Mouse (Mus musculus) lung, adult 18-20 months (tissue): Measurements from ENCODE around the gene Ubc.
"Not testable (repeated sequence)": the region's sequence is repeated elsewhere in the genome, so short reads cannot be mapped to it uniquely, and the experiment has no call there.

Experiments
- DNase-seq, 2 experiments: peaks; one replicate each; pipeline ENCODE4 v3.0.0; 2022; ENCODE audit warnings: mixed read lengths in 2 of 2

The Ubc gene

DNA sequence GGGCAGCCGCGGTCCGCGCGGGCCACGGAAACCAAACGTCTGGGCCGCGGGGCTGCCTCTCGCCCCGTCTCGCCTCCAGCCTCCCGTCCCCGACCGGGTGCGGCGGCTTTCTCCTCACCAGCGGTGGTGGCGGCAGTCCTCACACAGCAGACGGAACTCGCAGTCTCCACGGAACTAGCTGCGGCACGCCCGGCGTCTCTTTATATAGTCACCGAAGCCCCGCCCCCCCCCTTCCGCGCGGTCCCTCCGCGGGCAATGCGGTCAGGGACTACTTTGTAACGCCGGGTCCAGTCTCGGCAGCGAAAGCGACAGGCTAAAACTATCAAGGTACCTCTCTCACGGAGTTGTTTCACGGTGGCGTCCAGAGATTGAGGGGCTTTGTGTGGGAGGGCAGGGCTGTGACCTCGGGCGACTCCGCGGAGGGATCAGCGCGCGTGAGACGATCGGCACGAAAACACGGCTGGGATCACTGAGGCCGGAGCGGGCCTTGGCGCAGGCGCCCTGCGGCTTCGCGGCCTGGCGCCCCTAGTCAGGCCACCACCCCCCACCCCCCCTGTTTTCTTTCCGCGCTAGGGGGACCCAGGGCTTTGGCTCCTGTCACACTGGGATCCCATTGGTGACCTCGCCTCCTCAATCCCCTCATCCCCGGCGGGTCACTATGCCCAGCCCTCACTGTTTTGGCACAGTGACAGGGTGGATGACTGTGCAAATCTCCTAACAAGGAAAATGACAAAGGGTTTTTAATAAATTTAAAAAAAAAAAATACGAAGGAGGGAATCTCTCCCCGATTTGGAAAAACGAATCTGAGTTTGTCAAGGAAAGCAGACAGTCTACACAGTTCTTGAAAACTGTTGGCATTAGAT is at the start of gene Ubc:
Gene Ubc, minus strand, starts transcription at position 624 of the 863 bp plus-strand sequence.
- peak; percentile 94 to 96 for DNase-seq

DNA sequence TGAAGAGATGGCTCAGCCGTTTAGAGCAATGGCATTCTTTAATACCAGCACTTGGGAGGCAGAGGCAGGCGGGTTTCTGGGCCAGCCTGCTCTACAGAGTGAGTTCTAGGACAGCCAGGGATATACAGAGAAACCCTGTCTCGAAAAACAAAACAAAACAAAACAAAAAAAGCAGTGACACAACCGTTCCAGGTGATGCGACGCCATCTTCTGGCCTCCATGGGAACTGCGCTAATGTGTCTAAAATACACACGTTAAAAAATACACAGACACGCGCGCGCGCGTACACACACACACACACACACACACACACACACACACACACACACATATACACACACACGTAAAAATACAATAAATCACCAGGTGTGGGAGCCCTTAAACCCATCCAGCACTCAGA is 44.3 kb upstream of the Ubc start:
- DNase-seq = not testable (repeated sequence)

DNA sequence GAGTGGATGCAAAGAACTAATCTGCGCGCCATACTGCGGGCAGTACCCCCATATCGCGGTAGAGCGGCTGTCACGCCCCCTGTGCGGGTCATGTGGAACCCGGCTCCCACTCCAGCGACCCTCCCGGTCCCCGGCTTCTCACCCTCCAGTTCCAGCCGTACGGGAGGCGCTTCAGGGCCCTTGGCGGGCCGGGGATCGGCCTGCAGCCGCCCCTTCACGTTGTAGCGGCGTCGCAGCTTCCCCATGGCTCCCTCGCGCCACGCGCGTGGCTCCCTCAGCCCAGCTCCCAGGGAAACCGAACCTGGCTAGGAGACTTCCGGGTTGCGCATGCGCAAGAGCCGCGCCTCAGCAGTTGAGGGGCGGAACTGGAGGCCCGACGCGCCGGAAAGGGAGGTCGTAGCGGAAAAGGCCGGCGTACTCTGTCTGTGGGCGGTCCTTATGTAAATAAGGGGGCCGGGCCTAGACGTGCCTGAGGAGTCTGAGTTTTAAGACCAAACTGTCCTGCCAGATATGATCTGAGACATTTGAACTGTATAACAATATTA is 43.9 kb upstream of the Ubc start, which contains the start of gene Dhx37:
Gene Dhx37, minus strand, starts transcription at position 329 of the 545 bp plus-strand sequence.
- peak; percentile 93 to 96 for DNase-seq

DNA sequence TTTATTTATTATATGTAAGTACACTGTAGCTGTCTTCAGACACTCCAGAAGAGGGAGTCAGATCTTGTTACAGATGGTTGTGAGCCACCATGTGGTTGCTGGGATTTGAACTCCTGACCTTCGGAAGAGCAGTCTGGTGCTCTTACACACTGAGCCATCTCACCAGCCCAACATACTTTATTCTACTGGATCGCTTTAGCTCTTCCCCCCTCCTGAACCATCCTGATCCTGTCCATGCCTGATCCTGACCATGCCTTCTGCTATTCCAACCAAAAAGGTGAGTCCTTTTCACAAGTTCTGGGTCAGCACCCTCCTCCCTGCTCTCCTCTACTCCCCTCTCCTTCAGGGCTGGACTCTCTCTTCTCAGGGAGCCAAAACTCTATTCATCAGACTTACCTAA is 42.3 kb upstream of the Ubc start:
- not testable (repeated sequence) for DNase-seq

DNA sequence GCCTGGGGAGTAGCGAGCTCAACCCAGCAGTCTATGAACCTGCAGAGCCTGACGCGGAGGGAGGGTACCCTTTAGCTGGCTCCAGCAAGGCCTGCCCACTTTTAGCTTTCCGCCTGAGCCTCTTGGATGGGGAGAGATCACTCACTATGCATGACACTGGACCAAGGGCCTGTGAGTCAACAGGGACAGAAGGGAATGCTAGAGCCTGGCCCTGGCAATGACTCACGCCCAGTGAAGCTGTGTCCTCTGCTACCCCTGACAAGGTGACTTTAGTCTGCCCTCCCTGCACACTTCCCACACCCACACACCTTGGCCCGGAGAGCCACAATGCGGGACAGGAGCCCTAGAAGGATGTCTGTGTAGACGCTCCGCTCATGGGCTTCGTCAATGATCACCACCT is 36.3 kb upstream of the Ubc start:
- no peak for DNase-seq

DNA sequence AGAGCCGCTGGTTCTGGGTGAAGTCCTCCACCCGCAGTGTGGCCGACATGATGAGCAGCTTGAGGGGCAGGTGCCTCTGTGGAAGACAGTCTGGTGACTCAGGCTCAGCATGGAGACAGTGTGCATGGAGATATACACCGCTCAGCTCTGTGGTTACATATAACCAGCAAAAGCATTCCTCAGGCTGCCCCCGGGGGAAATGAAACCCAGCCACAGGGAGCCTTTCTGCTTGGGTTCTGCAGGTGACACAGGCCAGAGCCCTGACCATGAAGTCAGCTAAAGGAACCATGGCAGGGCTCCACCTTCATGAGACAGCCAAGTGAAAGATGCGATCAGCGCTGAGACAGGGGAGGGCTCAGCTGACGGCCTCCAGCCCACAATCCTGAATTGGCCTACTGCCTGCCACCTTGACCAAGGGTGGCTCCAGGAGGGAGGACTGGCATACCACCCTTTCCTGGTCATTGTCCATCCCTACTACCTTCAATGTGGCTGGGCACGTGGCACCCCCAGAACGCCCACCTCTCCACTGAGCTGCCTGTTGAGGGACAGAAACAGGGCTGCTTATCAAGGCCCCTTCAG is 35.8 kb upstream of the Ubc start:
- no peak for DNase-seq

DNA sequence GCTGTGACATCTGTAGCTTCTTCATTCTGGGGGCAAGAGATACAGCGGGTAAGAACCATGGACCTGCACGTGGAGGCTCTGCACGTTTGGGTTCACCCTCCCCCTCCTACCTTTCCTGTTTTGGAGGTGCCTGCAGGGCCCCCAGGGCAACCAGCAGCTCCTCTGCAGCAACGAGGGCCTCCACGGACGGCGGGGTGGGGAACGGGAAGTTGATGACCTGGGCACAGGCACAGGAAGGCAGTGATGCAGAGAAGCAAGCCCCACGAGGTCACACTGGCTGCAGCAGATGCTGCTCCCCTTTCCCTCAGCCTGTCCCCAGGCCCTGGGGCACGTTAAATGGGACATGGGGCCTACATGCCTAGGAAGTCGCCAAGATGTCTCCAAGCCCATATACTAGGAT is 29.1 kb upstream of the Ubc start:
- DNase-seq = no peak

DNA sequence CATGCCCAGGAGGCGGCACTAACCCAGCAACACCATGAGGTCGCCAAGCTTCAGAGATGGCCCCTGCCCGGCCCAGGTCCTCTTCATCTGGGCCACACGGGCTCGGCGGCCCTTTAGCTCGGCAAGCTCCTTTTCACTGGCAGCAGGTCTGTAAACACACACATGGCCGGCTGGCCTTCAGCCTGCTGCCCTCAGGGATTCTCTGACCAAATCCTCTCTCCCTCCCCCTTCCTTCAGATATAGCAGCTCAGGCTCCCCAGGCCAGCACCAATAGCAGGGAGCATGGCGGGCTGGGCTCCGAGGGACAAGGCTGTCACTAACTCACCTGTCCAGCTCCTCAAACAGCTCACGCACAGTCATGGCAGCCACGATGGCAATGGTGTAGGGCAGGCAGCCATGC is 28.6 kb upstream of the Ubc start:
- DNase-seq = no peak

DNA sequence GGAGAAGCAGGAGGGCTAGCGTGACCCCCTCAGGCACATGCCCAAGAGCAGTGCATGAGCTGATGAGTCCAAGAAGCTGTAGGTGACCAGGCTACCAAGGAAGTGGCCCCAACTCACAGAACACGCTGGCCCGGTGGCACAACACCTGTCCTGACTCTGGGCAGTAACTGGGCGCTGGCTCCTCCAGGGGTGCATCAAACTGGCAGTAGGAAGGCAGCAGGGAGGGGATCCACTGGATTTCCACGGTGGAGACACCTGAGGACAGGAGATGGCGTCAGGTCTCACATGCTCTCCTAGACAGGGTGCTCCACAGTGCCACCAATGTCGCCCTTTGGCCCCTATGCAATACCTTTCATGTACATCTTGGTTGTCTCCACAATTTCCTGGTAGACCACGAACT is 26.2 kb upstream of the Ubc start:
- DNase-seq = no peak

DNA sequence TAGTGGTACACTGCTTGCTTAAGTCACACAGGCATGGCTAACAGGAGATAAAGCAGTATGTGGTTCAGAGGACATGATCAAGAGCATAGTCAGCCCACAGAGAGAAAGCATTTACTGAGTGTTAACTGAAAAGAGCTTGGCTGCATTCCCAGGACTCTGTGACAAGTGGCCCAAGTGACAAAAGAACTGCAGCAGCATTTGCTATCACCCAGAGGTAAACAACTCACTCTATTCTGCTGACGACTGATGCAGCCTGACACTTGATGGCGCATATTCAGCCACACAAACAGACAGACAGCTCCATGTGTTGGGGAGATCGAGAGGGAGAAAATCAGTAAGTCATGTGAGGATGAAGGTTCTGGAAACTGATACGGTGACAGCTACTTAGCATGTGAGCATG is 23.8 kb upstream of the Ubc start:
- DNase-seq = no peak

DNA sequence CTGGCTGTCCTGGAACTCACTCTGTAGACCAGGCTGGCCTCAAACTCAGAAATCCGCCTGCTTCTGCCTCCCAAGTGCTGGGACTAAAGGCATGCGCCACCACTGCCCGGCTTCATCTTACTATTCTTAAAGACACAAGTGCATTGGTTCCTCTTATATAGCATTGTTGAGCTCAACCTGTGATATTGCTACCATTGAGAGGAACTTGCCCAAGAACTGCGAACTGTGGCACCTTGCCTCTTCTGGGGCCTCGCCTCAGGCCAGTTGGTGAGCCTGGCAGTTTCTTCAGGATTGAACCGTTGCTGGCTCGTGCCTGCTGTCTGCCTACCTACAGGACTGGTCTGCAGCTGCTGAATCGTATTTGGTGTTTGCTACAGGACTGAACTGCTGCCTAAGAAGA is 22.5 kb upstream of the Ubc start:
- not testable (repeated sequence) for DNase-seq

DNA sequence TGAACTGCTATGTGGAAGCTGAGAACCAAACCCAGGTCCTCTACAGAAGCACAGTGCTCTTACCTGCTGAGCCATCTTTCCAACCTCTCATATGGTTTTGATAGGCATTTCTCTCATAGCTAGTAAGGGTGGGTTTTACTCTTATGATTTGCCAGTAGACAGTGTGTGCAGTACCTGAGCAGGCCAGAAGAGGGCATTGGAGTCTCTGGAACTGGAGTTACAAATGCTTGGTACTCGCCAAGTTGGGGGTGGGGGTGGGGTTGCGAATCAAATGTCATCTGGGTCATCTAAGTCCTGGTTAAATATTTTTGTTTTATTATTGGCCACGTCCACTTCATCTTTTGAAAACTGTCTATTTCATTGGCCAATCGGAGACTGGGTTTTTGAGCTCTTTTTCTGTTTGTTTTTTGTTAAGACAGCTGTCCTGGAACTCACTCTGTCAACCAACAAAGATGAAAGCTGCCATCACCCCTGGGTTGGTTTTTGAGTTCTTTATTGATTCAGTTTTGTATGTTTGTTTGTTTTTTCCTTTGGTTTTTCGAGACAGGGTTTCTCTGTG is 22.0 kb upstream of the Ubc start:
- peak in 1 of 2 experiments; percentile 64 for DNase-seq

DNA sequence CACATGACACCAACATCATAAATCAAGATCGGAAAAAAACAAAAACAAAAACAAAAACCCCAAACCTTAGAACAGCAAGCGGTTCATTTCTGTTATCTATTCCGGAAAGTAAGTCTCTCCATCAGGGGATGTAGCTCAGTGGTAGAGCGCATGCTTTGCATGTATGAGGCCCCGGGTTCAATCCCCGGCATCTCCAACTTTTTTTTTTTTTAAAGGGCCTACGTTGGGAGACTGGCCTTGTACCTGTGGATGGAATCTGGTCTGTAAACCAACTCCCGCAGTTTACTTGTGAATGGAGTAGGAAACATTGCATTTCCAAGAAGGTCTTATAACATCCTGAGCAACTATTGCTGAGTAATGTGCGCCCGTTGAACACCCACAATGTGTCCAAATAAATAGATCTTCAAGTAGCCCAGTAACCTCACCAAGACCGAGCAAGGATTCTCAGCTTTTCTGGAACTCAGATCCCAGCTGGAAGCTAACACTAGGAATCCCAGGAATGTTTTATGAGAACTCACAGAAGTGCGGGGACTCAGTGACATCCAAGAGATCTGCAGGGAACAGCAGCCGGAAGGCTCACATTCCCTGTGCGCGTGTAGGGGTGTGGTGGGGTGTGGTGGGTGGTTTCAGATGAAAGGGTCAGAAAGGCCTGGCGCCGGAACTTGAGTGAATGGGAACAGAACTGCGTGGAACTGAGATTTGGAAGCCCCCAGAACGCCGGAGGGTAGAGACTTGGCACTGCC is 19.5 kb upstream of the Ubc start:
- no peak for DNase-seq

DNA sequence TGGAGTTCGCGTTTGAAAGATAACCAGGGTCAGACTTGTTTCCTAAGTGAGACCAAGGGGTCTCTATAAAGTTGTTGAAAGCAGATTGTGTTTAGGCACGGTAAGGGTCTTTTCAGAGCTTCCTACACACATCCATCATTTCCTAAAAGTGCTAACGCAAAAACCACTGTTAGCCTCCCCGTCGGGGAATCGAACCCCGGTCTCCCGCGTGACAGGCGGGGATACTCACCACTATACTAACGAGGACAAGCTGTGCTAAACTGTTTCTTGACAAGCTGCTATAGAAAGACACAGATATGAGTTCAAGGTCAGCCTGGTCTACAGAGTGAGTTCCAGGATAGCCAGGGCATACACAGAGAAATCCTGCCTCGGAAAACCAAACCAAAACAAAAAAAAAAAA is 18.8 kb upstream of the Ubc start:
- DNase-seq = peak; percentile 75 to 77

DNA sequence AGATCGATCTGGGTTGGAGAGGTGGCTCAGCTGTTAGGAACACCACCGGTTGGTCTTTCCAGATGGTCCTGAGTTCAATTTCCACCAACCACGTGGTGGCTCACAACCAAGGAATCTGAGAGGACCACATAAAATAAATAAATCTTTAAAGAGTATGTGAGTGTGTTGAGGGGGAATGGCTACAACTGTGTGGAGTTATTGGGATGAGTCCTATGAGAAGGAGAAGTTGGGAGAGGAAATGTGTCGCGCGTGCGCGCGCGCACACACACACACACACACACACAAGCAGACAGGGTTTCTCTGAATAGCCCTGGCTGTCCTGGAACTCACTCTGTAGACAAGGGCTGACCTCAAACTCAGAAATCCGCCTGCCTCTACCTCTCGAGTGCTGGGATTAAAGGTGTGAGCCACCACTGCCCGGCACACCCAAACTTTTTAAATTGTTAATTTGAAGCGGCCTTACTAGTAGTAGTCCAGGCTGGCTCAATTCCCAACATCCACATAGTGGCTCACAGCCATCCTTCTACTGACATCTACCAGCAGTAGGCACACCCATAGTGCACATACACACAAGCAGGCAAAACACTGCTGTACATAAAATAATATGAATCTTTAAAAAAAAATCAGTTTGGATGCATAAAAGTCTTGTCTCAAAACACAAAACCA is 18.0 kb upstream of the Ubc start:
- DNase-seq = no peak

DNA sequence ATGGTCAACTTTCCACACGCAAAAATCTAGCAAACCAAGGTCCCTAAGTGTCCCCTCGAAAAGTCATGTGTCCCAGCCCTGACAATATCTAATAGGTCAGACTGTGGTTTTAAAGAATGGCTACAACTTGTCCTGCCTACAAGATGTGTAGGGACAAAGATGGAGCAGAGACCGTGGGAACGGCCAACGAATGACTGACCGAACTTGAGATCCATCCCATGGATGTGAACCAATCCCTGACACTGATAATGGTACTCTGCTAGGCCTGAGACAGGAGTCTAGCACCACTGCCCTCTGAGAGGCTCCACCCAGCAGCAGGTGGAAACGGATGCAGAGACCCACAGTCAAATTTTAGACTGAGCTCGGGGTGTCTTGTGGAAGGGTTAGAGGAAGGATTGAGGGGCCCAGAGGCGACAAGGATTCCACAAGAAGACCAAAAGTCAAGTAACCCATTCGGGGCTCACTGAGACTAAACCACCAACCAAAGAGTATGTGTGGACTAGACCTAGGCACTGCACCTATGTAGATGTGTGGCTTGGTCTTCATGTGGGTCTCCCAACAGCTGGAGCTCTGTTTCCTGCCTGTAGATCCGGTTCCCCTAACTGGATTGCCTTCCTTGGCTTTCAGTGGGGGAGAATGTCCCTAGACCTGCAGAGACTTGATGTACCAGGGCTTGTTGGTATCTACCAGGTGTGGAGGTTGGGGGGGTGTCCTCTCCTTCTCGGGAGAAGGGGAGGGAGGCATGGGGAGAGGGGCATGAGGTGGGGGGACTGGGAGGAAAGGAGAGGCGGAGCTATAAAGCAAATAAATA is 17.2 kb upstream of the Ubc start:
- no peak for DNase-seq

DNA sequence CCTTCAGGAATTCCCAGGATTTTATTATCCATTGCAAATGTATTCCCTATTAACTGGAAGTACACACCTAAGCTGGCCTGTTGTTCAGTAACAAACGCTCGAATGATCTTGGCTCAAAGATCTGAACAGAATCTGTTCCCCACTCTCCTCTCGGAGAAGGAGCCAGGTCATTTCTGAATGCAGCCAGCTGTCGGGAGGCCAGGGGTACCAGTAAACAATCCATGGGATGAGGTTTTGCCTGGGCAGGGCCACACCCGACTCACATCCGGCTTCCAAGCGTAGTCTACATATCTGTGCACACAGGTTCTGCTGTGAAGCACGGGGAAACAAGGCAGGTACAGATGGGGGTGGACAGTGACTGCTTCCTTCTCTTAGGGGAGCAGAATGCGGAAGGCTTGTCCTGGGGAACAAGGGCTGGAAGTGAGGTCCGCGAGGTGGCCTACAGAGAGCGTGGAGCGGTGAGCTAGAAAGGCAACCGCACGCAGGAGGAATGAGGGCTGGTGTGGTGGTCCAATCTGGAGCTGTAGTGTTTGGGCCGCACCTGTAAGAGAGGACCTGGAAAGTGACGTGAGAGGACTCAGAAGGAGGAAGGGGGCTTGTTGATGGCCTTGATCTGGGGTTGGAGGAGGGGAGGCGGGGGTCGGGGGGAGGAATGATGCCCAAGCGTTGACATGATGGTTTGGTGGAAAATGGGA is 16.5 kb upstream of the Ubc start:
- peak; percentile 84 to 87 for DNase-seq

DNA sequence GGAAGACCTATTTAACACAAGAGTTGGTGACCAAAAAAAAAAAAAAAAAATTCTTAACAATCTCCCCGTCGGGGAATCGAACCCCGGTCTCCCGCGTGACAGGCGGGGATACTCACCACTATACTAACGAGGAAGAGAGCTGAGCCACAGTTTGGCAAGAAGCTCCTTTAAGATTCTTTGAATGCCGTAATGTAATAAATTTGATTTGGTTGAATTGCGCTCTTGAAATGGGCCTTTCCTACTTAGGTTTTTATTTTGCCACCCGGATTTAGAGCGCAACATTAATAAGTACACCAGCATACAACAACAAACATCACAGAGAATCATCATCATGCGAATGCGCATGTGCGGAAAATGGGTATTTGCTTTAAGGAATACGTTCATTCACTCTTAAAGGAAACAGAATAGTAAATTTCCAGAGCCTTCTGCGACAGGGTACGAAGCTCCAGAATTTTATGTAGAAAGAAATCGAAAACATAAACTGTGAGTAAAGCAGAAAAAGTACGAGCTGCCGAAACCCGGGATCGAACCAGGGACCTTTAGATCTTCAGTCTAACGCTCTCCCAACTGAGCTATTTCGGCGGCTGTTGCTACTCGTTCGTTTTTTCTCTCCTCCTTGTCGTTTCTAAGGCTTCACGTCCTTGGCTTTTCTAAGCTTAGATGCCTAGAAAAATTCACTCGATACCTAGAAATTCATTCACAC is 15.7 kb upstream of the Ubc start:
- peak; percentile 85 to 87 for DNase-seq

DNA sequence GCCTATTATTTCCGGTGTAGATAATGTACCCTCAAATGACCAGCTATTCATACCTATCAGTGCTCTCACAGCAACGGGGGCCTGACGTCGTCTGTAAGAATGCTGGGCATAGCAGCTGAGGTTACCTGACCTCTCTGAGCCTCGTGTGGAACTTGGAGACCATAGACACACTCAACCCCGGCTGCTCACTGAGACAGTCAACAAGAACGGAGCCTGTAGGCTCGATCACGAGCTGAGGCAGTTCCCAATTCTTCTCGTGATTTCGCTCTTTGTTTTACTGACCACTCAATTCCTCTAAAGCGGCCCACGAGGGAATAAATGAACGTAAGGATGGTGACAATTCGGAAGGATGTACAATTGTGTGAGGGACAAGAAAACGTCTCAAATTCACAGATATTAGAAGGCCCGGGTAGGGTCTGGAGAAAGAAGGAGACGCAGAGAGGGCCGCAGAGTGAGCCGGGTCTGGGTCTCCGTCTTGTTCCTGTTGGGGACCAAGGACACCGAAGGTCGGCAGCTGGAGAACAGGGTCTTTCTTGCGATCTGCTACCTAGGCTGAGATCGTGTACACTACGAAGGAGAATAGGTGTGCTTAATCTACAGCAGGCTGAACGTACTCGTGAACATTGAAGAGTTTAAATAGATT is 15.0 kb upstream of the Ubc start:
- peak in 1 of 2 experiments; percentile 60 for DNase-seq

DNA sequence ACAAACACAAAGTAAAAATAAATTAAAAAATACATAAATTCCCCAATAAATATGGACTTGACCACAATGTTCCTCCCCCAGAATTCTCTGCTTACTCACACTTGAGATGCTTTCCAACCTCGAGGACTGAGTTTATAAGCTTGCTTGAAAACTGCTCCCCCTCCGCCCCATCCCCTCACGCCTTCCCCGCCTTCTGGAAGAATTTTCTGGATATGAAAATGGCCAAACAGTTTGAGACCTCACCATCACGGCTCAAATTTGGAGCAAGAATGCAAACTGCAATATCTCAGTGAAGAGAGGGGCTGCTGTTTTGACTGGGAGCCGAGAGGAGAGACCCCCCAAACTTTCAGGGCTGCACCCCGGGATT is 14.5 kb upstream of the Ubc start:
- no peak for DNase-seq
